Mouse (Mus musculus) fibroblast of lung, adult 2 months (primary cell): Measurements from ENCODE around the gene C1rb.
A peak's percentile ranks its signal among the peaks of the same experiment; 100 is the strongest.
"Not testable (repeated sequence)": the region's sequence is repeated elsewhere in the genome, so short reads cannot be mapped to it uniquely, and the experiment has no call there.

Source experiments
- DNase-seq: peaks from one replicate; pipeline ENCODE4 v3.0.0-alpha.2; 2011; ENCODE audit warnings: low read depth

Gene C1rb

DNA sequence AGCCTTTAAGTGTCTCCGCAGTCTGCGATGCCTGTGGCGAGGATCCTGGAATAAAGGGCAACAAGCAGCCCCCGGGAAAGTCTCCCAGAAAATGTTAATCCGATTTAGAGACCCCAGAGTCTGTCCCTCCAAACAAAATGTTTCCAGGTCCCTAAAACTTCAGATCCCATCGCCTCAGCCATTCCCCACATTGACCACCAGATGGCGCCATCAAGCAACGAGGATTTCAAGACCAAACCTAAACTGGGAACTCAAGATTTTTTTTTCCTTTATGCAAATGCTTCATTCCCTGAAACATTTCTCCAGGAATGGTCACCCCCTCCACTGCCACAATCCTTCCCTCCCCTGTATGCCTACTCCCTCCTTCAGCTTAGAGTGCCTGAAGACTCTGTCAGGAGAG is at the start of gene C1rb:
Gene C1rb (plus strand): TSS at position 269 of the 400 bp plus-strand sequence.
- DNase-seq, result peak; percentile 18

DNA sequence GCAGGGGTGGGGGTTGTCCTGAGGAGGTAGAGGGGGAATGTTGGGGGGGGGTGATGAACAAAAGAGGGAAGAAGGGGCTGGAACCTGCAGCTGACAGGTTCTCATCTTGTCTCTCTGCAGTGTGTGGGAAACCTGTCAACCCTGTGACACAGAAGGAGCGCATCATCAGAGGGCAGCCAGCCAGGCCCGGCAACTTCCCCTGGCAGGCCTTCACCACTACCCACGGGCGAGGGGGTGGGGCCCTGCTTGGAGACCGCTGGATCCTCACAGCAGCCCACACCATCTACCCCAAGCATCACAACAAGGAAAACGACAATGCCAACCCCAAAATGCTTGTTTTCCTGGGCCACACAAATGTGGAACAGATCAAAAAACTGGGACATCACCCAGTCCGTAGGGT is 48.0 kb upstream of the C1rb start:
- not testable (repeated sequence) for DNase-seq

DNA sequence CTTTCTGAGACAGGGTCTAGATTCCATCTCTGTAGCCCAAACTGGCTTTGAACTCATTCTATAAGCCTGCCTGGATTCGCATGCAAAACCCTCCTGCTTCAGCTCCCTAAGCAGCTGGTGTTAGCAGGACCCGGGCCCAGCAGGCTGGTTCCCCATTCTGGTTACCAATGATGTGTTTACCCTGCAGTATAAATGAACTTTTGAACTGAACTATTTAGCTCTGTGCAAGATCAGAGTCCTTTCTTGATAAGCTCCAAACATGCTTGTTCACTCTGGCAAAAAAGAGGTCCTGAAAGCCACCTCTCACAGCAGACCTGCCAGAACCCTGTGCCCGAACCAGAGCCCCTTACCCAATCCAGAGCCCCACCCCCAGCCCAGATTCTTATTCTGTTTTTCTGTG is 42.2 kb upstream of the C1rb start:
- DNase-seq, result no peak

GRCm38 (mm10) chr6:124531077-124531476 is 39.0 kb upstream of the C1rb start:
- DNase-seq, result no peak

DNA sequence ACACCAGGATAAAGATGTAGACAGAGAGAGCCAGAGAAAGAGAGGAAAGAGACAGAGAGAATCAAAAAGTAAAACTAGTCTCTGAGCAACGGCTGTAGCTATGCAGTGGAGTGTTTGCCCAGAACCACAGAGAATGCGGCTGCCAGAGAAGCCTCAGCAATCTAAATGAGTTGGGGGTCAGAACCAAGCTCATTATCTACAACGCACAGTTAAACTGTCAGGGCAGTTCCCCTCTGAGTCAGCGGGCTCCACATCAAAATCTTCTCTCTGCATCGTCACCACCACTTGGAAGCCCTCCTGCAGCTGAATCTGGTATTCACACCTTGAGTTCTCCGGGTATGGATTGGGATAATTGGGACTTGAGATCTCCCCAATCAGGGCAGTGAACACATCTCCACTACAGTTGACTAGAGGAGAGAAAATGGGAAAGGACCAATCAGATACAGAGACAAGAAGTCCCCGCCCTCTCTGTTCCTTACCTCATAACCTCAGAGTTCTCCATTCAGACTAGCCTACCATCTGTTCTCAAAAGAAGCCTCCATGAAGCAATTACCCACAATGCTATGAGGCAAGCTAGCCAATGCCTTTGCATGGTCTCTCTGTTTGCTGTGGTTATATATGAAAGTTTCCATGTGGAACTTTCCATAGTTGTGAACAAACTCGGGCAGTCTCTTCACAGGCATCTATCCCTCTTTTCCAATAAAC is 33.8 kb upstream of the C1rb start:
- DNase-seq, result not testable (repeated sequence)

- DNase-seq, result not testable (repeated sequence)
These were observed 28.9 kb upstream of the C1rb start for GRCm38 (mm10) chr6:124541176-124541575.

GRCm38 (mm10) chr6:124542284-124542683 is 27.8 kb upstream of the C1rb start, which contains the start of gene C1s1:
Gene C1s1, minus strand, starts transcription at chr6:124542359.
- DNase-seq, result peak; percentile 68

DNA sequence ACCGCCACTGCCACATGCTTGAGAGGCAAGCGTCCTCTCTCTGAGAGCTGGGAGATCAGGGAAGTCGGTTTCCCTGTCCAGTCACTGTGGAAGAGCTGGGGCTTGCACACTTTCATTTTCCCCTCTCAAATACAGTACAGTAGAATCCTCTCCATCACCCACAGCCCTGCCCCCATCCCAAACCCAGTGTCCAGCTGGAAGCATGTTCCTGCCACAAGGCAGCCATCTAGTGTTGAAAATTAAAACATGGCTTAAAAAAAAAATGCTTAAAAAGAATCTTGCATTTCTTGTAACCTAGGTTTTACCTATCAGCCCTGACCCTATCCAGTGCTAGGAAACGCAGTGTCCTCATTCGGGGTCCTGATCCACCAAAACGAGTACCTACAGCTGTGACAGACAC is 25.6 kb upstream of the C1rb start:
- DNase-seq, result no peak

- DNase-seq, result no peak
These were observed 24.7 kb upstream of the C1rb start for GRCm38 (mm10) chr6:124545425-124545824.

- DNase-seq, result not testable (repeated sequence)
These were observed 22.1 kb upstream of the C1rb start for GRCm38 (mm10) chr6:124547979-124548378.

DNA sequence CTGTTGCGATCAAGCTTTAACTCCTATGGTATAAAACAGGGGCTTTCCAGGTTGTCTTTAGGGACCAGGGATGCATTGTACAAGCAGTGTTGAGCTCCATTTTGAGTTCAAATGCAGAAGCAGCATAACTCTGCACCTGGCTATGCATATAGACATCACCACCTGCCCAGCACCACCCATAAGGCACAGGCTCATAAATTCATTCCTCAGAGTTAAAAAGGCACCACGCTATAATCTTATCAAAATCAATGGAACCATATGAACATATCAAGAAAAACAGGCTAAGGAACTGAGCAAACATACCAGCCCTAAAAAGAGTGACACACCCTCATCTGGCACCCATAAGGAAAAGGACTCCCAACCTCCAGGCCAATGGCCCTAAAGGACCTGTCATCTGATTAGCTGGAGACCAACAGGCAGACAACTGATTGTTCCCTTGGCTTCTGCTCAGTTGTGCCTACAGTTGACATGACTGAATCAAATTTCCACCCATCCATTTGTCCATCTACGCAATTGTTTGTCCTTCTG is 21.0 kb upstream of the C1rb start:
- DNase-seq, result no peak

GRCm38 (mm10) chr6:124552766-124553165 is 17.3 kb upstream of the C1rb start:
- no peak for DNase-seq

GRCm38 (mm10) chr6:124555956-124556355 is 14.1 kb upstream of the C1rb start:
- not testable (repeated sequence) for DNase-seq

DNA sequence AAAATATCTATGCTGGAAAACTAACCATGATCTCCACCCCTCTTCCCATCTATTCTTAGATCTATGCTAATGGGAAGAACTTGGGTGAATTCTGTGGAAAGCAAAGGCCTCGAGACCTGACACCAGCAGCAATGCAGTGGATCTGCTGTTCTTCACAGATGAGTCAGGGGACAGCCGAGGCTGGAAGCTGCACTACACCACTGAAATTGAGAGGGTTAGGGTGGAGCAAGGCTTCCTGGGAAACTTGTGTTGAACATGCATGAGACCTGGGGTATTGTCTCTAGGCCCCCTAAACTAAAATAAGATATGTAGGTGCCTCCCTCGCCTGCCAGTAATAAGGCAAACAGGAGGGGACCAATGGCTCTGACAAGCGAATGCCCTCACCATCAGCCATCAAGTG is 8.9 kb upstream of the C1rb start:
- DNase-seq, result not testable (repeated sequence)

DNA sequence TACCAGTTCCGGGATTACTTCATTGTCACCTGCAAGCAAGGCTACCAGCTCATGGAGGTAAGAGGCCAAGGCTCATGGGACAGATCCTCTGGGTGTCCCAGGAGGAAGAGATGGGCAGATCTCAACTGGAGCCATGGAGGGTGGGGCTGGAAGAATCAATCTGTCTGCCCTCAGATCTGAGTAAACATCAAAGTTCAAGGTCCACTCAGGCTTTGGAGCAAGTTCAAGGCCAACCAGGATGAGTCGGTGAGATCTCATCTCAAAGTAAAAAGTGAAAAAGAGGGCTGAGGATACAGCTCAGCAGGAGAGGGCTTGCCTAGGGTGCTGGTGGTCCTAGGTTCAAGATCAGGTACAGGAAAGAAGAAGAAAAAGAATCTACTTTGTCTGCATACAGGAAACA is 8.5 kb upstream of the C1rb start:
- not testable (repeated sequence) for DNase-seq

DNA sequence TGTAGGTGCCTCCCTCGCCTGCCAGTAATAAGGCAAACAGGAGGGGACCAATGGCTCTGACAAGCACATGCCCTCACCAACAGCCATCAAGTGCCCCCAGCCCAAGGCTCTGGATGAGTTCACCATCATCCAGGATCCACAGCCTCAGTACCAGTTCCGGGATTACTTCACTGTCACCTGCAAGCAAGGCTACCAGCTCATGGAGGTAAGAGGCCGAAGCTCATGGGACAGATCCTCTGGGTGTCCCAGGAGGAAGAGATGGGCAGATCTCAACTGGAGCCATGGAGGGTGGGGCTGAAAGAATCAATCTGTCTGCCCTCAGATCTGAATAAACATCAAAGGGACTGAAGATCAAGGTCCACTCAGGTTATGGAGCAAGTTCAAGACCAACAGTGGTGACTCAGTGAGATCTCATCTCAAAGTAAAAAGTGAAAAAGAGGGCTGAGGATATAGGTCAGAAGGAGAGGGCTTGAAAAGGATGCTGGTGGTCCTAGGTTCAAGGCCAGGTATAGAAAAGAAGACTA is 5.1 kb downstream of the C1rb start:
- not testable (repeated sequence) for DNase-seq

GRCm38 (mm10) chr6:124580155-124580554 is 10.1 kb downstream of the C1rb start:
- DNase-seq, result not testable (repeated sequence)

DNA sequence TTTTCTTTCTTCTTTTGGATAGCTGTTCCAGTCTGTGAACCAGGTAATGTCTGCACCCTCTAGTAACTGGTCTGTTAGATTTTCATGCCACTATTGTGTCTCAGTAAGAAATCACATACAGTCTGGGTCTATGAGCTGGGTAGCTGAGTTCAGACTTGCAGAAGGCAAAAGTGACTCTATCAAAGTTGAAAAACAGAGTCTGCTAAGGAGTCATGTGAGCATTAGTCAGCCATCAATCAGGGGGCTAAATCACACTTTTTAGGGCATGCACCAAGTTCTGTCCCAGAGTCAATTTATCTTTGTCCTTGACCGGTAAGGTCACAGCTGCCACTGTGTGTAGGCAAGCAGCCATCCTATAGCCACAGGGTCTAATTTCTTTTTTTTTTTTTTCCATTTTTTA is 12.1 kb downstream of the C1rb start:
- DNase-seq, result no peak

- DNase-seq, result no peak
These were observed 14.8 kb downstream of the C1rb start for GRCm38 (mm10) chr6:124584935-124585334.

DNA sequence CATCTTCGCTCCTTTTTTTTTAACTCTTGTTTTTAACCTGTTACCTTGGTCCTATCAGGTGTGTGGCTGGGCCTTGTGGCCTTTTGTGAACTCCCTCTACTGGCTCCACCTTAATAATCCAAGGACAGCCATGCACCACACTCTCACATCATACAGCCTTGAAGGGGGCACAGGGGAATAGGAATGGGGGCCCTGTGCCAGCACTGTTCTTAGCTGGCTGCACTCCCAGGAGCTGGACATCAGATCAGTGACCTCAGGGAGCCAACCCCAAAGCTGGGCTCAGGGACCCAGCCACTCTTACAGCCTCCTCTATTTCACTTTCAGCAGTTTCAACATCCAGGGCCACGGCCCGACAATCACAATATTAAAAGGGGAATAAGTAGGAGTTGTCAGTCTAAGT is 15.7 kb downstream of the C1rb start:
- no peak for DNase-seq

- DNase-seq, result no peak
These were observed 16.2 kb downstream of the C1rb start for GRCm38 (mm10) chr6:124586266-124586665.

- DNase-seq, result peak; percentile 9
These were observed 18.7 kb downstream of the C1rb start for GRCm38 (mm10) chr6:124588771-124589170.

- DNase-seq, result no peak
These were observed 22.1 kb downstream of the C1rb start for GRCm38 (mm10) chr6:124592186-124592700.
